In genomic region chr8:123872048-123872447, GRCm38 (mm10) we compare ENCODE assay signal across 19 mouse cellular contexts. TPM values are rescaled to one million over a fixed set of nuclear protein-coding genes. Genes with fewer than 3 reads are reported as not detected.
DNase-seq lines count a peak whose midpoint lies in the region; ATAC-seq lines count a peak whose summit lies in the region.
"Had no signal": no experiment of that assay in that cellular context is flagged by ENCODE, and none has a peak within 500 bp of the region (broad histone marks: within the 10 kb centered on the region; RNA-seq: fewer than 3 reads in every experiment).

No protein-coding gene starts in this region.

- no peaks in the 10 kb centered on the region for H3K36me3 ChIP-seq in heart, embryonic 11.5 days (ENCODE audit: control insufficient read depth, insufficient read depth, low read length)
- H3K36me3 ChIP-seq: liver, embryonic 15.5 days; midbrain, embryonic 15.5 days had no signal

- H3K4me2 ChIP-seq in heart, embryonic 11.5 days, result peak overlapping the region; percentile 8
- H3K4me2 ChIP-seq: liver, embryonic 15.5 days; midbrain, embryonic 15.5 days had no signal

- H3K27ac ChIP-seq in heart, embryonic 11.5 days (ENCODE audit: low read depth, low read length), result 0 out of 2 replicates have a peak overlapping the region, but pooled peaks have one; percentile 37
- H3K27ac ChIP-seq: hindbrain, postnatal 0 days; liver, embryonic 15.5 days; midbrain, embryonic 15.5 days; stomach, postnatal 0 days had no signal

- H3K27me3 ChIP-seq in heart, embryonic 11.5 days (ENCODE audit: control insufficient read depth, insufficient read depth, low read length), result no peaks in the 10 kb centered on the region
- H3K27me3 ChIP-seq: midbrain, embryonic 15.5 days had no signal

- H3K4me1 ChIP-seq in heart, embryonic 11.5 days (ENCODE audit: control insufficient read depth, insufficient read depth, low read length), result peaks cover 12% of the 10 kb centered on the region; the same call in 1 of the 2 replicates
- H3K4me1 ChIP-seq: liver, embryonic 15.5 days; midbrain, embryonic 15.5 days had no signal

- WGBS in heart, embryonic 11.5 days (ENCODE audit: insufficient replicate concordance), result 52% methylated on average over 9 of the region's 9 CpGs

- ATAC-seq in heart, embryonic 11.5 days (replicated peaks; ENCODE audit: insufficient number of reproducible peaks, low FRiP score, low TSS enrichment), result no peak
- ATAC-seq: hindbrain, postnatal 0 days; lung, postnatal 0 days; midbrain, embryonic 15.5 days had no signal

- peak; percentile 47 to 59 for DNase-seq in heart, adult 18-20 months
- no peak for DNase-seq in heart, postnatal 25 days (ENCODE audit: low spot score)
- peak; percentile 75 to 86 for DNase-seq in gastrocnemius, adult 8-10 months (ENCODE audit: low spot score in 2 of 2)
- peak; percentile 18 to 29 for DNase-seq in heart, postnatal 14 days
- no peak for DNase-seq in liver
- DNase-seq in lung, postnatal 4 days, result no peak
- DNase-seq in adrenal gland, postnatal 4 days (ENCODE audit: low spot score in 2 of 2), result no peak
- DNase-seq: adrenal gland, postnatal 25 days; cerebellum, adult 2 months; kidney, adult 18-20 months; kidney, postnatal 25 days; thymus, postnatal 14 days had no signal

- H3K9me3 ChIP-seq in heart, embryonic 11.5 days (replicated peaks; ENCODE audit: control insufficient read depth, low read length), result no peaks in the 10 kb centered on the region
- H3K9me3 ChIP-seq: liver, embryonic 15.5 days; midbrain, embryonic 15.5 days had no signal

- no peak overlapping the region for H3K4me3 ChIP-seq in heart, embryonic 11.5 days (ENCODE audit: low read depth, low read length)
- H3K4me3 ChIP-seq: liver, embryonic 15.5 days; midbrain, embryonic 15.5 days had no signal

- H3K9ac ChIP-seq in heart, embryonic 11.5 days (ENCODE audit: low read depth, low read length), result 0 out of 2 replicates have a peak overlapping the region, but pooled peaks have one; percentile 10
- H3K9ac ChIP-seq: liver, embryonic 15.5 days; midbrain, embryonic 15.5 days had no signal

- intact Hi-C loops in heart, postnatal 25 days (cut with DNase I), result no loop called here
- intact Hi-C loops in heart, postnatal 14 days (cut with DNase I), result no loop called here

RNA-seq across cellular contexts. Expression of gene Ccsap, which starts 12.0 kb away (rescaled TPM):
- under 1 TPM; 0.57 to 0.93 TPM for total RNA-seq in heart, adult 18-20 months (2021)
- 1 to 10 TPM; 1.3 to 1.6 TPM for total RNA-seq in heart, postnatal 25 days (2021)
- under 1 TPM; 0.22 to 0.51 (median 0.28) TPM for total RNA-seq in gastrocnemius, adult 8-10 months (2022)
- polyA plus RNA-seq in heart, embryonic 11.5 days (2014; fragmentation: Nextera tagmentation; extraction: Ambion mirVana), result 2.5 and 4.0 TPM in 2 replicates
- 1 to 10 TPM; 1.7 to 2.2 TPM for total RNA-seq in heart, postnatal 14 days (2021)
- 1 to 10 TPM; 7.3 to 8.0 TPM for total RNA-seq in adrenal gland, postnatal 4 days (2021)

RNA-seq across cellular contexts. Expression of gene Acta1, which starts 22.5 kb away (rescaled TPM):
- 100 to 1,000 TPM; 385 to 423 TPM for total RNA-seq in heart, adult 18-20 months (2021)
- total RNA-seq in heart, postnatal 25 days (2021), result 100 to 1,000 TPM; 516 to 635 TPM
- total RNA-seq in gastrocnemius, adult 8-10 months (2022), result over 10,000 TPM; 41,837 to 48,547 (median 43,671) TPM
- polyA plus RNA-seq in heart, embryonic 11.5 days (2014; fragmentation: Nextera tagmentation; extraction: Ambion mirVana), result 558 and 581 TPM in 2 replicates
- total RNA-seq in heart, postnatal 14 days (2021), result 100 to 1,000 TPM; 284 to 359 TPM
- total RNA-seq in adrenal gland, postnatal 4 days (2021), result 1,000 to 10,000 TPM in 1 of 2 experiments, 100 to 1,000 TPM in 1; 358 to 1,099 TPM
- total RNA-seq: adrenal gland, postnatal 25 days; megakaryocyte, adult 5-6 weeks had no signal

Comparison
In these comparisons a context has a peak if more than half of its experiments do, and no peak if none do; other contexts are left out.
1. DNase-seq: peak in heart, adult 18-20 months (2 of 2), gastrocnemius, adult 8-10 months (2 of 2) and heart, postnatal 14 days (2 of 2); none in heart, postnatal 25 days (single experiment), liver (single experiment), lung, postnatal 4 days (0 of 2) and adrenal gland, postnatal 4 days (0 of 2).
2. RNA of gene Acta1, which starts 22.5 kb away (total RNA-seq): 41,837 to 48,547 TPM in gastrocnemius, adult 8-10 months; 358 to 1,099 TPM in adrenal gland, postnatal 4 days, 516 to 635 TPM in heart, postnatal 25 days, 385 to 423 TPM in heart, adult 18-20 months and 284 to 359 TPM in heart, postnatal 14 days; every median in the first group is over 10 times any median in the second.